Mouse (Mus musculus) midbrain, embryonic 12.5 days (tissue): ENCODE measurements at regions not wholly inside any gene's neighbourhood (a gene's known extent, or its start where the extent isn't known, plus 50 kb on each side); places are given as distances from the start of the nearest gene placed in this dataset.

Experiments used
- ATAC-seq: fragments of 200-750 bp; cut with Nextera tagmentation; 2 replicates; pipeline ENCODE4 v1.8.0; 2017; ENCODE audit warnings: low read depth, moderate TSS enrichment, moderate library complexity; ENCODE audit not compliant: low FRiP score
- H3K27ac ChIP-seq: fragments of 300-500 bp; sonication (generic); replicated peaks from 2 replicates; pipeline ENCODE4 v1.5.1; 2016; ENCODE audit warnings: mild to moderate bottlenecking
- H3K27me3 ChIP-seq: fragments of 300-500 bp; sonication (generic); 2 replicates; pipeline ENCODE4 v1.6.1; 2016; ENCODE audit warnings: mild to moderate bottlenecking
- H3K36me3 ChIP-seq: fragments of 300-500 bp; sonication (generic); 2 replicates; pipeline ENCODE4 v1.6.1; 2016
- H3K4me1 ChIP-seq: fragments of 300-500 bp; sonication (generic); 2 replicates; pipeline ENCODE4 v1.6.1; 2016
- H3K4me2 ChIP-seq: fragments of 300-500 bp; sonication (generic); replicated peaks from 2 replicates; pipeline ENCODE4 v1.6.1; 2016; ENCODE audit warnings: mild to moderate bottlenecking, moderate library complexity
- H3K4me3 ChIP-seq: fragments of 300-500 bp; sonication (generic); 2 replicates; pipeline ENCODE4 v1.5.1; 2016; ENCODE audit warnings: mild to moderate bottlenecking
- H3K9ac ChIP-seq: fragments of 300-500 bp; sonication (generic); replicated peaks from 2 replicates; pipeline ENCODE4 v1.6.1; 2016; ENCODE audit warnings: mild to moderate bottlenecking, moderate library complexity
- H3K9me3 ChIP-seq: fragments of 300-500 bp; sonication (generic); 2 replicates; pipeline ENCODE4 v1.6.1; 2016; ENCODE audit warnings: mild to moderate bottlenecking
- WGBS: fragments of 180-500 bp; shearing (Covaris S2); methylation state at CpG from one replicate; pipeline ENCODE4 v1.1.7; 2016; 5-methylcytosine and 5-hydroxymethylcytosine counted together

DNA sequence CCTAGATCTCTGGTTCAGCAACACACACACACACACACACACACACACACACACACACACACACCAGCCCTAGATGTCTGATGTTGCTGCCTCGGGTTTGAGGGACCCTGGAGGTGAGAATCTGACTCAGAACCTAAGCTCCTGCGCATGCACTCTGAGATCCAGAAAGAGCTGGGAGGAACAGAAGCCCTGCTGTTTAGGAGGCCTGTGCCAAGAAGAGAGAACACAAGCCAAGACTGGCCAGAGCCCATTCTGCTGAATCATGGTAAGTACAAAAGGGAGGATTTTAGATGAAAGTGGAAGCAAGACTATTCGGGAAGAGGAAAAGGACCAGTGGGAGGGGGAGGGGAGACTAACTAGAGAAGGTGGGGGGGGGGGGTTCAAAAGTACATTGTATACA lies 132.2 kb upstream of the Dynlrb2 start:
- Histone ChIP-seq H3K36me3 (no peaks in the 10 kb centered on the region), H3K9me3 (no peaks in the 10 kb centered on the region), H3K4me2 (no peak overlapping the region), H3K4me3 (no peak overlapping the region), H3K9ac (no peak overlapping the region), H3K4me1 (peaks cover 14% of the 10 kb centered on the region), H3K27me3 (no peaks in the 10 kb centered on the region), H3K27ac (no peak overlapping the region)
- WGBS = 59% methylated on average over 3 of the region's 3 CpGs
- ATAC-seq = no peak

DNA sequence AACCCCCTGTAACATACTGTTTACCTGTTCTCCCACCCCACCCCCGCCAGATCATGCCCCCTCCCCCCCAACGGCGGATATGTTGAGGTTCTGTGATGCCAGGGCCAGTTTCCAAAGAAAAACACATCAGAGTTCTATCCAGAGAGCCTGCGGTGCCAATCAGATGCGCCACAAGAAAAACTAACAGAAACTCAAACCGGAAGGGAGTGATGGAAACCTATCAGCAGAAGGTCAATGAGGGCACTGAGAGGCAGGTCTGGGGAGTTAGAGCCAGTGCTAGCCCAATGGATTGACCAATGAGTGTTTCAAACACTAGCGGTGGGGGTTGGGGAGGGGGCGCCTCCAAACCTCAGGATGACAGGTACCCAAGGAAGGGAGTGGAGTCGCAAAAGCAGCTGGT lies 132.7 kb upstream of the Dynlrb2 start:
- Histone ChIP-seq H3K9me3 (no peaks in the 10 kb centered on the region), H3K4me1 (peaks cover 17% of the 10 kb centered on the region), H3K27me3 (no peaks in the 10 kb centered on the region), H3K9ac (no peak overlapping the region), H3K4me2 (no peak overlapping the region), H3K36me3 (no peaks in the 10 kb centered on the region), H3K4me3 (no peak overlapping the region), H3K27ac (no peak overlapping the region)
- ATAC-seq = no peak
- WGBS = 81% methylated on average over 9 of the region's 9 CpGs

- Histone ChIP-seq H3K9me3 (no peaks in the 10 kb centered on the region), H3K4me1 (peaks cover 17% of the 10 kb centered on the region), H3K27me3 (peaks cover 13% of the 10 kb centered on the region), H3K4me2 (no peak overlapping the region), H3K9ac (no peak overlapping the region), H3K4me3 (no peak overlapping the region), H3K36me3 (no peaks in the 10 kb centered on the region), H3K27ac (no peak overlapping the region)
- peak; percentile 78 for ATAC-seq
- 14% methylated on average over 6 of the region's 6 CpGs for WGBS
Observed at GRCm38 (mm10) chr8:116367491-116367890, 137.3 kb upstream of the Dynlrb2 start.

GRCm38 (mm10) chr8:116366706-116367105 lies 138.1 kb upstream of the Dynlrb2 start:
- H3K27ac ChIP-seq = no peak overlapping the region
- H3K36me3 ChIP-seq = no peaks in the 10 kb centered on the region
- H3K9ac ChIP-seq = no peak overlapping the region
- ATAC-seq = no peak
- WGBS = 74% methylated on average over 3 of the region's 3 CpGs
- H3K4me3 ChIP-seq = no peak overlapping the region
- no peaks in the 10 kb centered on the region for H3K9me3 ChIP-seq
- H3K27me3 ChIP-seq = peaks cover 13% of the 10 kb centered on the region
- H3K4me2 ChIP-seq = no peak overlapping the region
- peaks cover 12% of the 10 kb centered on the region for H3K4me1 ChIP-seq

- H3K4me3 ChIP-seq = no peak overlapping the region
- H3K4me2 ChIP-seq = no peak overlapping the region
- H3K9ac ChIP-seq = no peak overlapping the region
- peaks cover 6% of the 10 kb centered on the region for H3K4me1 ChIP-seq
- H3K27ac ChIP-seq = no peak overlapping the region
- ATAC-seq = no peak
- no peaks in the 10 kb centered on the region for H3K9me3 ChIP-seq
- peaks cover 13% of the 10 kb centered on the region for H3K27me3 ChIP-seq
- H3K36me3 ChIP-seq = no peaks in the 10 kb centered on the region
- WGBS = 78% methylated on average over 1 of the region's 1 CpGs
Observed at GRCm38 (mm10) chr8:116364751-116365150, 140.0 kb upstream of the Dynlrb2 start.

- Histone ChIP-seq H3K4me2 (no peak overlapping the region), H3K36me3 (no peaks in the 10 kb centered on the region), H3K4me1 (peaks cover 6% of the 10 kb centered on the region), H3K27ac (no peak overlapping the region), H3K27me3 (peaks cover 13% of the 10 kb centered on the region), H3K9me3 (no peaks in the 10 kb centered on the region), H3K4me3 (no peak overlapping the region), H3K9ac (no peak overlapping the region)
- no peak for ATAC-seq
- WGBS = 77% methylated on average over 2 of the region's 2 CpGs
Observed at GRCm38 (mm10) chr8:116364172-116364571, 140.6 kb upstream of the Dynlrb2 start.

- Histone ChIP-seq H3K4me3 (no peak overlapping the region), H3K9me3 (no peaks in the 10 kb centered on the region), H3K9ac (no peak overlapping the region), H3K36me3 (no peaks in the 10 kb centered on the region), H3K4me1 (peaks cover under 1% of the 10 kb centered on the region), H3K4me2 (no peak overlapping the region), H3K27me3 (peaks cover 13% of the 10 kb centered on the region), H3K27ac (no peak overlapping the region)
- 72% methylated on average over 4 of the region's 4 CpGs for WGBS
- ATAC-seq = no peak
Observed at GRCm38 (mm10) chr8:116362351-116362750, 142.4 kb upstream of the Dynlrb2 start.

DNA sequence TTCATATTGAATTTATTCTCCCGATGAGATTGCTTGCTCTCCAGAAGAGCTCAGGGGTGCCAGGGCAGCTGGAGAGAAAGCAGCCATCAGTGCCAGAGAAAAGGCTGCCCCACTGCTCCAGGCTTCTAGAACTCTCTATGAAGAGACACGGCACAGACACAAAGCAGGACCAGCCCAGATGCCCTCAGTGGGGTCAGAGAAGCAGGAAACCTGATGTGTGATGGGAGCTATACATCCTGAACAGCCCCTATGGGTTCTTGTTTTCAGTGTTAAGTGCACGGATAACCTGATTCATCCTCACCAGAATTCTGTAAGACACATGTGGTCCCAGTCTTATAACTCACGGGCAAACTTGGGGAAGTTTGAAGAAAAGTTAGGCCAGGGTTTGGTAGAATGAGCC lies 145.0 kb upstream of the Dynlrb2 start:
- no peak for ATAC-seq
- Histone ChIP-seq H3K36me3 (no peaks in the 10 kb centered on the region), H3K4me1 (no peaks in the 10 kb centered on the region), H3K4me2 (no peak overlapping the region), H3K27ac (no peak overlapping the region), H3K4me3 (no peak overlapping the region), H3K9ac (no peak overlapping the region), H3K9me3 (no peaks in the 10 kb centered on the region), H3K27me3 (peaks cover 6% of the 10 kb centered on the region)
- WGBS = 86% methylated on average over 4 of the region's 4 CpGs

GRCm38 (mm10) chr8:116354756-116355155 lies 150.0 kb upstream of the Dynlrb2 start:
- no peak for ATAC-seq
- H3K9ac ChIP-seq = no peak overlapping the region
- 86% methylated on average over 6 of the region's 6 CpGs for WGBS
- no peak overlapping the region for H3K4me2 ChIP-seq
- no peaks in the 10 kb centered on the region for H3K9me3 ChIP-seq
- H3K4me1 ChIP-seq = no peaks in the 10 kb centered on the region
- H3K36me3 ChIP-seq = no peaks in the 10 kb centered on the region
- H3K27me3 ChIP-seq = no peaks in the 10 kb centered on the region
- no peak overlapping the region for H3K27ac ChIP-seq
- no peak overlapping the region for H3K4me3 ChIP-seq

- H3K9ac ChIP-seq = no peak overlapping the region
- H3K4me2 ChIP-seq = no peak overlapping the region
- H3K27me3 ChIP-seq = no peaks in the 10 kb centered on the region
- H3K27ac ChIP-seq = no peak overlapping the region
- WGBS = 94% methylated on average over 5 of the region's 5 CpGs
- ATAC-seq = no peak
- H3K4me1 ChIP-seq = no peaks in the 10 kb centered on the region
- H3K36me3 ChIP-seq = no peaks in the 10 kb centered on the region
- no peaks in the 10 kb centered on the region for H3K9me3 ChIP-seq
- no peak overlapping the region for H3K4me3 ChIP-seq
Observed at GRCm38 (mm10) chr8:116353911-116354310, 150.9 kb upstream of the Dynlrb2 start.

- no peak overlapping the region for H3K4me3 ChIP-seq
- no peak overlapping the region for H3K4me2 ChIP-seq
- no peak for ATAC-seq
- H3K9me3 ChIP-seq = no peaks in the 10 kb centered on the region
- H3K36me3 ChIP-seq = no peaks in the 10 kb centered on the region
- no peaks in the 10 kb centered on the region for H3K27me3 ChIP-seq
- H3K27ac ChIP-seq = no peak overlapping the region
- H3K4me1 ChIP-seq = no peaks in the 10 kb centered on the region
- WGBS = 96% methylated on average over 2 of the region's 2 CpGs
- H3K9ac ChIP-seq = no peak overlapping the region
Observed at GRCm38 (mm10) chr8:116352635-116353034, 152.1 kb upstream of the Dynlrb2 start.

DNA sequence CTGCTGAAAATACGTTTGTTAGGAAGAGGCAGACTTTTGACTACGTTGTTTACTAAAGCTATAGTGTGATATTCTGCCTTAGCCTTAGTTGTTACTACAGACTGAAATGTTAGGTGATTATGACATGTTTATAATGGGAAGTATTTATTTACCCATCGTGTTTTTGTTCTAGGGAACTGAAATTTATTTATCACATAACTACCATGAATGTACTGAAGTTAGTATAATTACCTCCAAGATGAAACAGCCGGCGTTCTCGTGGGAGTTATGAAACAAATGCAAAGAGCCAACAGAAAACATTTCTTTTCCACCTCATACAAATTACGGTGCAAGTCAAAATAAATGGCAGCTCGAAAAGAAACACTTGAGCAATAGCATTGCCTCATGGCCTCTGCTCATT lies 155.8 kb upstream of the Dynlrb2 start:
- 90% methylated on average over 8 of the region's 8 CpGs for WGBS
- no peak overlapping the region for H3K4me2 ChIP-seq
- no peak for ATAC-seq
- no peaks in the 10 kb centered on the region for H3K36me3 ChIP-seq
- no peaks in the 10 kb centered on the region for H3K9me3 ChIP-seq
- no peaks in the 10 kb centered on the region; the same call in 1 of the 2 replicates for H3K27me3 ChIP-seq
- H3K4me1 ChIP-seq = no peaks in the 10 kb centered on the region
- no peak overlapping the region for H3K27ac ChIP-seq
- H3K9ac ChIP-seq = no peak overlapping the region
- no peak overlapping the region for H3K4me3 ChIP-seq

GRCm38 (mm10) chr8:116346990-116347389 lies 157.8 kb upstream of the Dynlrb2 start:
- Histone ChIP-seq H3K27me3 (no peaks in the 10 kb centered on the region; the same call in 1 of the 2 replicates), H3K4me1 (no peaks in the 10 kb centered on the region), H3K36me3 (no peaks in the 10 kb centered on the region), H3K9me3 (no peaks in the 10 kb centered on the region), H3K4me3 (no peak overlapping the region), H3K4me2 (no peak overlapping the region), H3K27ac (no peak overlapping the region), H3K9ac (no peak overlapping the region)
- WGBS = 95% methylated on average over 5 of the region's 5 CpGs
- no peak for ATAC-seq
